Mouse (Mus musculus): Measurements from ENCODE around the gene Ankrd40.

GRCm38 (mm10) chr11:94294996-94295845, 32.6 kb upstream of the Ankrd40 start:
- TF ChIP-seq POLR2A (IDR thresholded peaks at IDR 0.05; ENCODE audit: borderline replicate concordance, control insufficient read depth, low read depth, low read length) (no peak), CTCF (IDR thresholded peaks at IDR 0.05; ENCODE audit: control insufficient read depth, insufficient read depth, low read length) (no peak)

All from bone marrow, adult 2 months (tissue).